Mouse (Mus musculus): ENCODE results near the gene Actl11.

Gene Actl11

DNA sequence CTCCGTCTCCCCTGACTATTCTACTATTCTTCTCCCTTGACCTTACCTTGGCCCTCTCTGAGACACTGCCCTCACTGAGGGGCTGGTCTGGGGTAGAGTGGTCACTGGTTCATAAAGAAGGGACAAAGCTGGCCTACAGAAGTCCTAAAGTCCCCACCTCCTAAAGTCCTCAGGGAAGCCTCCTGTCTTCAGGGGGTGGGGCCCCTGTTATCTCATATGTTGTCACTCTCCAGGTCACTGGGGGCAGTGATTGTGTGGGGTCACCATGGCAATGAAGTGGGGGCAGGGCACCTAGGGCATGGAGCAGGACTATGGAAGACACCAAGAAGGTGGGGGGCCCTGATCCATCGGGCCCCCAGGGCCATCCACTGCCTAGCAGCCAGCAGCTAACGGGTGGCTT is at the start of gene Actl11:
Actl11 (plus strand) TSS at position 301 of the 400 bp plus-strand sequence.
- no peak for DNase-seq (ENCODE audit: low spot score in 2 of 2)

DNA sequence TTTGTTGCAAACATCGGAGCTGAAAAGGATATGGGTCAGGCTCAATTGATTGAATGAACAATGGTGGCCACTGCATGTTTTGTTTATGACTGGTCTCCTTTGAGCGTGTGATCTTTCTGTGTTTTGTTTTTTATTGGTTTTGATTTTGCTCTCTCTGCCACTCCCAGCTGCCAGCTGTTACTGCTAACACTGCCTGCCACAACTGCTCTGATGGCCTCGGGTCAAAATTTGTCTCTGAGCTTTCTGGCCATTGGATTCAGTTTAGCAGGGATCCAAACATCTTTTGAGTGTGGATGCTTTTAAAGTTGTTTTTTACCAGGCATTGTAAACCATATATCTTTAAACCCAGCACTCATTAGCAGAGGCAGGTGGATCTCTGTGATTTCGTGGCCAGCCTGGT is 47.9 kb upstream of the Actl11 start:
- DNase-seq (ENCODE audit: low spot score in 2 of 2), result no peak

DNA sequence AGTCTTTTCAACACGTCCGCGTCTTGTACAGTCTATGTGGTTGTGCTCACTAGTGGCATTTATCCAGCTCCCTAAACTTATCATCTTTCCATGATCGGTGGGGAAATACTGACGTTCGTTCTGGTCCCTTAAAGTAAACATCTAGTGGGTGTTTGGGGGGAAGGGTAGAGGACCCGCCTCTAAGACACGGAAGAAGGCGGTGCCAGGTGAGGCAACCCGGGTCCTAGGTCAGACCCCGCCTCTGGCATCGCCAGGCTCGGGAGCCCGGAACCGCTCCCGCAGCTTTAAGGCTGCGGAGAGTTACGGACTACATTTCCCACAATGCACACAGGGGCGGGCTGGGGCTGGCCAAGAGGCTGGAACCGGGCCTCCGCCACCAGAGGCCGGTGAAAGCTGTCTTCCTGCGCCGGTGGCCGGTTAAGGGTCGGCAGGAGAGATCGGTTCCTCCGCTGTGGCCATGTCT is 40.4 kb upstream of the Actl11 start, which contains the start of gene Mon1a:
Mon1a (plus strand) TSS at position 348 of the 463 bp plus-strand sequence.
- DNase-seq (ENCODE audit: low spot score in 2 of 2), result peak; percentile 63 to 71

- peak in 1 of 2 experiments; percentile 28 for DNase-seq (ENCODE audit: low spot score in 2 of 2)
Observed at GRCm38 (mm10) chr9:107888267-107888850, 39.9 kb upstream of the Actl11 start.

GRCm38 (mm10) chr9:107890260-107890659 is 38.0 kb upstream of the Actl11 start:
- DNase-seq (ENCODE audit: low spot score in 2 of 2), result no peak

DNA sequence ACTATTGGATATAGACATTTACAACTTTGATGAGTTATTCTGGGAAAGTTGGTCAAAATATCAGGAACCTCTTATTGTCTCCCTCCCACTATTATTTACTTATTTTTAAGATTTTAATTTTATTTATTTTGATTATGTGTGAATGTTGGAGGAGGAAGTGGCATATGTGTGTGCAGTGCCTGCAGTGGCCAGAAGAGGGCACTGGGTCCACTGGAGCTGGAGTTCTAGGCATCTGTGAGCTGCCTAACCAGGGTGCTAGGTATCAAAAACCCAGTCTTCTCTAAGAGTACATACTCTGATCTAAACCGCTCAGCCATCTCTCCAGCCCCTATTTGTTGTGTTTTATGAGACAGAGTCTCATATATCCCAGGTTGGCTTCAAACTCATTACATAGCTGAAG is 37.2 kb upstream of the Actl11 start:
- DNase-seq (ENCODE audit: low spot score in 2 of 2), result peak in 1 of 2 experiments; percentile 37

GRCm38 (mm10) chr9:107898563-107898962 is 29.7 kb upstream of the Actl11 start:
- DNase-seq (ENCODE audit: low spot score in 2 of 2), result no peak

GRCm38 (mm10) chr9:107899855-107900254 is 28.4 kb upstream of the Actl11 start:
- DNase-seq (ENCODE audit: low spot score in 2 of 2), result no peak

DNA sequence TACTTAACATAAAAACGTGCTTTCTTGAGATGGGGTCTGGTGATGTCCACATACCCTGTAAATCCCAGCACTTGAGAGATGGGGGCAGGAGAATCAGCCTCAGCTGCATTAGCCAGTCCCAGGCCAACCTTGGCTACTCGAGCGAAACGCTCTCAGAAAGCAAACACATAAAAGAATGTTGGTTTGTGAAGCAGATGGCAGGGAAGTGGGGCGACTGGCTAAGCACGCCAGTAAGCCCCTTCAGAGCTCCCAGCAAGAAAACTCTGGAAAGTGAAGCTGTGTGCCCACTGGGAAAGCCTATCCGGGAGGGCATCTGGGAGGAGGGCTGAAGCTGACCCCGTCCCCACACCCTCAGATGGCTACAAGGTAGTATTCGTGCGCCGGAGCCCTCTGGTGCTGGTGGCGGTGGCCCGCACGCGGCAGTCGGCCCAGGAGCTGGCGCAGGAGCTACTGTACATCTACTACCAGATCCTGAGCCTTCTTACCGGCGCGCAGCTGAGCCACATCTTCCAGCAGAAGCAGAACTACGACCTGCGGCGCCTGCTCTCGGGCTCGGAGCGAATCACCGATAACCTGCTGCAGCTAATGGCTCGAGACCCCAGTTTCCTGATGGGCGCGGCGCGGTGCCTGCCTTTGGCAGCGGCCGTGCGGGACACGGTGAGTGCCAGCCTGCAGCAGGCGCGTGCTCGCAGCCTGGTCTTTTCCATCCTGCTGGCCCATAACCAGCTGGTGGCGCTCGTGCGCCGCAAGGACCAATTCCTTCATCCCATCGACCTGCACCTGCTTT is 27.2 kb upstream of the Actl11 start:
- DNase-seq (ENCODE audit: low spot score in 2 of 2), result peak; percentile 40 to 46

GRCm38 (mm10) chr9:107901627-107901914 is 26.7 kb upstream of the Actl11 start:
- DNase-seq (ENCODE audit: low spot score in 2 of 2), result no peak

DNA sequence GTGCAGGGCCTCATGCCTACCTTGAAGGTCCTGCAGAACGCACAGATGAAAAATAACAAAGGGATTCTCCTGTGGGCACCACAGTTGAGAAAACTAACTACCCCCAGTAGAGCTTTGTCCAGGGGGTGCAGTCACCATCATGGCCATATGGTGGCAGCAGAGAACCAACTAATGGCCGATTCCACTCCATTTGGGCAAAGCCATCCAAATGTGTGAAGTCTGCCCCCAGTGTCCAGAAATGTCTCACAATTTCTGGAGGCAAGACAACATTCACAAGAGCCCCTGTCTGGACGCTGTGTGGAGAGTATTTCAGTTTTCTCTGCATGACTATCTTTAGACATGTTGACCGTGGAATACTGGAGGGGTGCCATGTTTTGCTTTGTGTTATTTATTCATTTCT is 23.5 kb upstream of the Actl11 start:
- DNase-seq (ENCODE audit: low spot score in 2 of 2), result peak; percentile 73 to 83

DNA sequence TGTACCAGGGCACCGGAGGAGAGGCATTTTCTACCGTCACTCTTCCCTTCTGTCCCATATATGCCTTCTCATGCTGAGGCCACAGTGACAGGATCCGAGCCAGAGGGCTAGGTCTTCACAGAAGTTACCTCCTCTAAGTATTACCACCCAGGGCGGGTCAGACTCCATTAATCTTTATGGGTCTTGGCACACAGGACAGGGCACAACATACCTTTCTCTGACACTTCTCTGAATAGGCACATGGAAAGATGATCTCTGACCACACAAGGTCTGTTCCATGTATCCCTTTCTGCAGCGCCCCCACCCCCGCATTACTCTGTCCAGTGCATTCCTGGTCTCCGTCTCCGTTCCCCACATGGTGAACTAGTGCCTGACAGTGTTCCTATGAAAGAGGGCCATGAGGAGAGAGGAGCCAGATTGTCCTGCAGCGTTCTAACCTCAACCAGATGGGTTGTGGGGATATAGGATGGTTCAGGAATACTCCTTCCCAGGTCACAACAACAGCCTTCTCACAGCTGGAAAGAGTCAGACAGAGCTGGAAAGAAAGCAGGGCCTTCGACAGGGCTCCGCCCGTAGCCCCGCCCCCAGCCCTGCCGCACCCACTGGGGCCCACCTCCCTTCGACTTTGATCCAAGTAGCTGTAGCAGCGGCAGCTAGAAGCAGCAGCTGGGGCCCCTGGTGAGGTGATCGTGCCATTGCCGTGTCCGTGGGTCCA is 21.9 kb upstream of the Actl11 start, which contains the start of gene Mst1r:
Mst1r (plus strand) TSS at position 622 of the 715 bp plus-strand sequence.
- peak in 1 of 2 experiments; percentile 31 for DNase-seq (ENCODE audit: low spot score in 2 of 2)

- no peak for DNase-seq (ENCODE audit: low spot score in 2 of 2)
Observed at GRCm38 (mm10) chr9:107906967-107907800, 21.1 kb upstream of the Actl11 start.

DNA sequence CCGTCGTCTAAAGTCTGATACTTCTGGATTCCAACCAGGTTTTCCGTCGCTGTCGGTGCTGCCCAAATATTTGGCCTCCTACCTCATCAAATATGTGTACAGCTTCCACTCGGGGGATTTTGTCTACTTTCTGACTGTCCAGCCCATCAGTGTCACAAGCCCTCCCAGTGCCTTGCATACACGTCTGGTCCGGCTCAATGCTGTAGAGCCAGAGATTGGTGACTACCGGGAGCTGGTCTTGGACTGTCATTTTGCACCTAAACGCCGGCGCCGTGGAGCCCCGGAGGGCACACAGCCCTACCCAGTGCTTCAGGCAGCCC is 20.5 kb upstream of the Actl11 start:
- no peak for DNase-seq (ENCODE audit: low spot score in 2 of 2)

- DNase-seq (ENCODE audit: low spot score in 2 of 2), result no peak
Observed at GRCm38 (mm10) chr9:107908410-107909158, 19.7 kb upstream of the Actl11 start.

DNA sequence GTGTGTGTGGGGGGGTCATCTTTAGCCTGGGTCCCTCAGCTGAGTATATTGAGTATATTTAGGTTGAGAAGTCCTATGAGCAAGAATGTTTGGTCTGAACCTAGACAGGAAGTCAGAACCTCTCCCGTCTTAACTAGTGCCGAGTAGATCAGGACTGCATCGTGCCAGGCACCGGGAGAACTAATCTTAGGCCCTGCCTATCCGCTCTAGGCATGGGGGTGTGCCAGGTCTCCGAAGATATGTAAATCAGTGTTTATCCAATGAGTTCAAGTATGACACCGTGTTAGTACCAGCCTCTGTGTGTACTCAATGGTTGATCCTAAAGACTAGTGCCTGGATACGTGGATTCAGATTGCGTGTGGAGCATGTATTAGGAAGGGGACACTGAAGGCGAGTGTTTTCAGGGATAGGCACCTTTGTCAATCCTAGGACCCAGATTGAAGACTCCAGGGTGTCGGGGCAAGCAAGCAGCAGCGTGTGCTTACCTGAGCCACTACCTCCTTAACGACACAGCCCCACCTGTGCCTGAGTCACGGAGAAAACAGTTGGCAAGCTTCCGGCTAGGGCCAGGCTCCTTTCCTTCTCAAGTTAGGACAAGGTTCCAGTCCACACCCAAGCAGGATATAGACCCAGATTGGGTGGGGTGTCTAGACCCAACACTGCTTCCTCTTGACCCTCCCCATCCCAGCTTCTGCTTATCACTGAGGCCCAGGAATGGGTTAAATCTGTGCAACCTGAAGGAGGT is 18.1 kb upstream of the Actl11 start:
- no peak for DNase-seq (ENCODE audit: low spot score in 2 of 2)

DNA sequence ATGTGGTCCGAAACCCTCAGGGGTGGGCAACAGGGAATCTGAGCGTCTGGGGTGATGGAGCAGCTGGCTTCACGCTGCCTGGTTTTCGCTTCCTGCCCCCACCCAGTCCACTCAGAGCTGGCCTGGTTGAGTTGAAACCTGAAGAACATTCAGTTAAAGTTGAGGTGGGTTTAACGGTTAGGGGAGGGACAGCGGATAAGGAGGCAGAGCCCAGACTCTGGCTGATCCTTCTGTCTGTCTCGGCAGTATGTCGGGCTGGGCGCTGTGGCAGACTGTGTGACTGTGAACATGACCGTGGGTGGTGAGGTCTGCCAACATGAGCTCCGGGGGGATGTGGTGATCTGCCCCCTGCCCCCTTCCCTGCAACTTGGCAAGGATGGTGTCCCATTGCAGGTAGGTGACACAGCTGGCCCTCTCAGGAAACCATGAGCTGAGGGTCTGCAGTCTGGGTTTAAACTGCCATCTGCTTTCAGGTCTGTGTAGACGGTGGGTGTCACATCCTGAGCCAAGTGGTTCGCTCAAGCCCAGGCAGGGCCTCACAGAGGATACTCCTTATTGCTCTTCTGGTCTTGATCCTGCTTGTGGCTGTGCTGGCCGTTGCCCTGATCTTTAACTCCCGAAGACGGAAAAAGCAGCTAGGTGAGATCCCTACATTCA is 13.4 kb upstream of the Actl11 start:
- DNase-seq (ENCODE audit: low spot score in 2 of 2), result no peak

- DNase-seq (ENCODE audit: low spot score in 2 of 2), result no peak
Observed at GRCm38 (mm10) chr9:107917895-107918608, 10.2 kb upstream of the Actl11 start.

GRCm38 (mm10) chr9:107918884-107919283 is 9.4 kb upstream of the Actl11 start:
- no peak for DNase-seq (ENCODE audit: low spot score in 2 of 2)

Measured in spleen, postnatal 14 days (tissue).